Mouse (Mus musculus) embryonic facial prominence, embryonic 11.5 days (tissue): ENCODE data around the gene Gm10837. TPM values are rescaled to one million over a fixed set of nuclear protein-coding genes. Genes with fewer than 3 reads are reported as not detected.

Experiments
- ATAC-seq: fragments of 200-750 bp; cut with Nextera tagmentation; replicated peaks from 2 replicates; pipeline ENCODE4 v1.8.0; 2017; ENCODE audit warnings: low read depth; ENCODE audit not compliant: insufficient number of reproducible peaks, low FRiP score, low TSS enrichment
- DNase-seq: peaks from one replicate; pipeline ENCODE4 v3.0.0-alpha.2; 2015; ENCODE audit warnings: low spot score
- H3K27ac ChIP-seq: fragments of 300-500 bp; sonication (generic); replicated peaks from 2 replicates; pipeline ENCODE4 v1.5.1; 2014; ENCODE audit warnings: mild to moderate bottlenecking, low read depth, low read length, control low read depth
- H3K27me3 ChIP-seq: fragments of 300-500 bp; sonication (generic); 2 replicates; pipeline ENCODE4 v1.6.1; 2014; ENCODE audit warnings: mild to moderate bottlenecking, low read length, moderate library complexity, mixed read lengths; ENCODE audit not compliant: control insufficient read depth, insufficient read depth
- H3K36me3 ChIP-seq: fragments of 300-500 bp; sonication (generic); replicated peaks from 2 replicates; pipeline ENCODE4 v1.6.1; 2014; ENCODE audit warnings: low read depth, mild to moderate bottlenecking, low read length, moderate library complexity, mixed read lengths; ENCODE audit not compliant: control insufficient read depth, insufficient read depth
- H3K4me1 ChIP-seq: fragments of 300-500 bp; sonication (generic); 2 replicates; pipeline ENCODE4 v1.6.1; 2014; ENCODE audit warnings: low read length, mixed read lengths; ENCODE audit not compliant: control insufficient read depth, insufficient read depth
- H3K4me2 ChIP-seq: fragments of 300-500 bp; sonication (generic); 2 replicates; pipeline ENCODE4 v1.6.1; 2014; ENCODE audit warnings: low read depth, mild to moderate bottlenecking, control low read depth, low read length, moderate library complexity
- H3K4me3 ChIP-seq: fragments of 300-500 bp; sonication (generic); 2 replicates; pipeline ENCODE4 v1.5.1; 2014; ENCODE audit warnings: low read depth, low read length, control low read depth
- H3K9ac ChIP-seq: fragments of 300-500 bp; sonication (generic); replicated peaks from 2 replicates; pipeline ENCODE4 v1.6.1; 2014; ENCODE audit warnings: mild to moderate bottlenecking, control low read depth, low read length
- H3K9me3 ChIP-seq: fragments of 300-500 bp; sonication (generic); replicated peaks from 2 replicates; pipeline ENCODE4 v1.6.1; 2016; ENCODE audit warnings: mild to moderate bottlenecking, low read length, inconsistent platforms, mixed read lengths; ENCODE audit not compliant: control insufficient read depth
- WGBS: fragments of 180-500 bp; shearing (Covaris S2); extraction: QIAGEN DNeasy Blood & Tissue Kit; methylation state at CpG from one replicate; pipeline ENCODE4 v1.1.7; 2014; 5-methylcytosine and 5-hydroxymethylcytosine counted together
- polyA plus RNA-seq: library from polyadenylated mRNA; unstranded; fragments of >200 nt; fragmentation: Nextera tagmentation; extraction: Ambion mirVana; gene quantifications from 2 replicates; pipeline ENCODE4 v1.2.1, GENCODE M21; 2014

The Gm10837 gene
- polyA plus RNA-seq, 1 experiment from 2014 or later, result not detected

- H3K9ac ChIP-seq, result no peak overlapping the region
- no peaks in the 10 kb centered on the region for H3K36me3 ChIP-seq
- H3K4me2 ChIP-seq, result no peak overlapping the region
- H3K9me3 ChIP-seq, result no peaks in the 10 kb centered on the region
- H3K4me1 ChIP-seq, result peaks cover 9% of the 10 kb centered on the region
- H3K27ac ChIP-seq, result no peak overlapping the region
- peak; percentile 35 for DNase-seq
- peaks cover 65% of the 10 kb centered on the region for H3K27me3 ChIP-seq
- 0 out of 2 replicates have a peak overlapping the region, but pooled peaks have one; percentile 14 for H3K4me3 ChIP-seq
- no peak for ATAC-seq
- WGBS, result 13% methylated on average over 17 of the region's 17 CpGs
Observed at GRCm38 (mm10) chr14:122479461-122480109, 10.8 kb upstream of the Gm10837 start.

- Histone ChIP-seq H3K4me3 (no peak overlapping the region), H3K27ac (no peak overlapping the region), H3K36me3 (no peaks in the 10 kb centered on the region), H3K27me3 (peaks cover 65% of the 10 kb centered on the region), H3K9ac (peak overlapping the region; percentile 18; the same call in 1 of the 2 replicates), H3K9me3 (no peaks in the 10 kb centered on the region), H3K4me1 (peaks cover 5% of the 10 kb centered on the region), H3K4me2 (peak overlapping the region; percentile 10; the same call in 1 of the 2 replicates)
- ATAC-seq (no peak), DNase-seq (peak; percentile 49)
- WGBS, result 4% methylated on average over 2 of the region's 2 CpGs
Observed at GRCm38 (mm10) chr14:122480355-122480754, 10.0 kb upstream of the Gm10837 start.

GRCm38 (mm10) chr14:122481181-122481580 is 9.2 kb upstream of the Gm10837 start:
- H3K27me3 ChIP-seq, result peaks cover 57% of the 10 kb centered on the region
- no peaks in the 10 kb centered on the region for H3K9me3 ChIP-seq
- peaks cover 3% of the 10 kb centered on the region; the same call in 1 of the 2 replicates for H3K4me1 ChIP-seq
- H3K36me3 ChIP-seq, result no peaks in the 10 kb centered on the region
- DNase-seq, result peak; percentile 24
- 0 out of 2 replicates have a peak, but pooled peaks have one; percentile 47 for ATAC-seq
- no peak overlapping the region for H3K27ac ChIP-seq
- WGBS, result 4% methylated on average over 15 of the region's 15 CpGs
- no peak overlapping the region for H3K9ac ChIP-seq
- H3K4me3 ChIP-seq, result no peak overlapping the region; the same call in 1 of the 2 replicates
- no peak overlapping the region for H3K4me2 ChIP-seq

GRCm38 (mm10) chr14:122482081-122483023 is 8.0 kb upstream of the Gm10837 start:
- H3K36me3 ChIP-seq, result no peaks in the 10 kb centered on the region
- DNase-seq (peak; percentile 41), ATAC-seq (peak; percentile 25)
- H3K27ac ChIP-seq, result no peak overlapping the region
- no peak overlapping the region for H3K9ac ChIP-seq
- H3K9me3 ChIP-seq, result no peaks in the 10 kb centered on the region
- H3K27me3 ChIP-seq, result peaks cover 54% of the 10 kb centered on the region
- H3K4me1 ChIP-seq, result peaks cover 3% of the 10 kb centered on the region; the same call in 1 of the 2 replicates
- H3K4me3 ChIP-seq, result no peak overlapping the region
- WGBS, result under 1% methylated on average over 38 of the region's 38 CpGs
- peak overlapping the region; percentile 2; the same call in 1 of the 2 replicates for H3K4me2 ChIP-seq

- peaks cover 54% of the 10 kb centered on the region for H3K27me3 ChIP-seq
Observed at GRCm38 (mm10) chr14:122483024-122483385, 7.4 kb upstream of the Gm10837 start.

GRCm38 (mm10) chr14:122483556-122484421 is 6.6 kb upstream of the Gm10837 start:
- no peaks in the 10 kb centered on the region for H3K36me3 ChIP-seq
- no peak overlapping the region for H3K9ac ChIP-seq
- ATAC-seq (no peak), DNase-seq (peak; percentile 12)
- H3K27ac ChIP-seq, result no peak overlapping the region
- WGBS, result 1% methylated on average over 18 of the region's 18 CpGs
- no peak overlapping the region for H3K4me3 ChIP-seq
- no peak overlapping the region for H3K4me2 ChIP-seq
- peaks cover 51% of the 10 kb centered on the region for H3K27me3 ChIP-seq
- H3K4me1 ChIP-seq, result peaks cover 2% of the 10 kb centered on the region; the same call in 1 of the 2 replicates
- H3K9me3 ChIP-seq, result no peaks in the 10 kb centered on the region

More at GRCm38 (mm10) chr14:122483024-122483385, 7.4 kb upstream of the Gm10837 start:
- H3K9me3 ChIP-seq, result no peaks in the 10 kb centered on the region
- H3K27ac ChIP-seq, result no peak overlapping the region
- H3K4me2 ChIP-seq, result peak overlapping the region; percentile 2; the same call in 1 of the 2 replicates
- no peak overlapping the region for H3K4me3 ChIP-seq
- H3K36me3 ChIP-seq, result no peaks in the 10 kb centered on the region
- H3K9ac ChIP-seq, result no peak overlapping the region
- DNase-seq (peak; percentile 27), ATAC-seq (no peak)
- peaks cover 3% of the 10 kb centered on the region; the same call in 1 of the 2 replicates for H3K4me1 ChIP-seq
- WGBS, result under 1% methylated on average over 5 of the region's 5 CpGs

- H3K27me3 ChIP-seq, result peaks cover 49% of the 10 kb centered on the region
- no peaks in the 10 kb centered on the region for H3K36me3 ChIP-seq
- no peak overlapping the region for H3K27ac ChIP-seq
- no peak overlapping the region for H3K9ac ChIP-seq
- H3K9me3 ChIP-seq, result no peaks in the 10 kb centered on the region
- H3K4me3 ChIP-seq, result no peak overlapping the region
- DNase-seq (no peak), ATAC-seq (no peak)
- WGBS, result 7% methylated on average over 4 of the region's 4 CpGs
- H3K4me2 ChIP-seq, result no peak overlapping the region
- no peaks in the 10 kb centered on the region for H3K4me1 ChIP-seq
Observed at GRCm38 (mm10) chr14:122484458-122484843, 5.9 kb upstream of the Gm10837 start.
